Mouse (Mus musculus) intestine, embryonic 16.5 days (tissue): ENCODE data around the gene Krtdap. TPM values are rescaled to one million over a fixed set of nuclear protein-coding genes. Genes with fewer than 3 reads are reported as not detected.

ENCODE experiments used
- ATAC-seq: fragments of 200-750 bp; cut with Nextera tagmentation; 2 replicates; pipeline ENCODE4 v1.8.0; 2017; ENCODE audit warnings: moderate TSS enrichment, moderate library complexity
- H3K27ac ChIP-seq: fragments of 300-500 bp; sonication (generic); 2 replicates; pipeline ENCODE4 v1.5.1; 2014; ENCODE audit warnings: mild to moderate bottlenecking, low read length
- H3K27me3 ChIP-seq: fragments of 300-500 bp; sonication (generic); replicated peaks from 2 replicates; pipeline ENCODE4 v1.6.1; 2014; ENCODE audit warnings: low read length, control low read depth, mixed read lengths; ENCODE audit not compliant: control insufficient read depth, insufficient read depth
- H3K36me3 ChIP-seq: fragments of 300-500 bp; sonication (generic); 2 replicates; pipeline ENCODE4 v1.6.1; 2014; ENCODE audit warnings: low read length, control low read depth; ENCODE audit not compliant: control insufficient read depth, insufficient read depth
- H3K4me1 ChIP-seq: fragments of 300-500 bp; sonication (generic); 2 replicates; pipeline ENCODE4 v1.6.1; 2014; ENCODE audit warnings: low read length, control low read depth, mixed read lengths; ENCODE audit not compliant: control insufficient read depth, insufficient read depth
- H3K4me2 ChIP-seq: fragments of 300-500 bp; sonication (generic); 2 replicates; pipeline ENCODE4 v1.6.1; 2014; ENCODE audit warnings: low read depth, low read length, control low read depth
- H3K4me3 ChIP-seq: fragments of 300-500 bp; sonication (generic); 2 replicates; pipeline ENCODE4 v1.5.1; 2014; ENCODE audit warnings: mild to moderate bottlenecking, low read length
- H3K9ac ChIP-seq: fragments of 300-500 bp; sonication (generic); 2 replicates; pipeline ENCODE4 v1.6.1; 2014; ENCODE audit warnings: low read depth, low read length
- H3K9me3 ChIP-seq: fragments of 300-500 bp; sonication (generic); 2 replicates; pipeline ENCODE4 v1.6.1; 2016; ENCODE audit warnings: low read length, control low read depth; ENCODE audit not compliant: control insufficient read depth
- WGBS: fragments of 180-500 bp; shearing (Covaris S2); extraction: QIAGEN DNeasy Blood & Tissue Kit; methylation state at CpG from one replicate; pipeline ENCODE4 v1.1.7; 2014; 5-methylcytosine and 5-hydroxymethylcytosine counted together
- polyA plus RNA-seq: library from polyadenylated mRNA; unstranded; fragments of >200 nt; fragmentation: Nextera tagmentation; extraction: Ambion mirVana; gene quantifications from 2 replicates; pipeline ENCODE4 v1.2.1, GENCODE M21; 2015

Gene Krtdap
- polyA plus RNA-seq, 1 experiment from 2014 or later = 3.4 TPM

DNA sequence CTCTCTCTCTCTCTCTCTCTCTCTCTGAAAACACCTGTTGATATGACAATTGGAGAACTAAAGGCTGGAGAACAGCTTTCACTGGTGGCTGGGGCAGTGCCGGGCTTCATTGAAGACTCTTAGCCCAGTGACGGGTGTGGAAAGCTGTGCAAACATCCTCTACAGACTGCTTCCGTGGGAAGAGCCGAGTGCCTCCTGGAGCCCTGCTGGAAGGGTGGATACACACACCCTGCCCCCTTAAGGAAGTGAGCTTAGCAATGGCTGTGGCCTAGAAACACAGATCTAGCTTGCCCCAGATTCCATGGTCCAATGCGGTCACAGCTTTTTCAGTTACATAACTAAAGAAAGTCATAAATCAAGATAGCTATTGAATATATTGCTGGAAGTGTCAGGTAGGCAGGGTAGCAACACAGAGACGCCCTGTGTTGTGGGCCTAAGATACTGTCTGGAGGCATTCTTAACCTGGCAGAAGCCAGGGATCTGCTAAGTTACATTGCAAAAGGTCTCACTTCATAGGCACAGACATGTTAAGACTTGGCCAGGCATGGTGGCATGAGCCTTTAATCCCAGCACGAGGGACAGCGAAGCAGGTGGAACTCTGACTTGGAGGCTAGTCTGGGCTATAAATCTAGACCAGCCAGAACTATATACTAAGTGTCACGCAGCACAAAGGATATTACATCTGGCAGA is 16.5 kb downstream of the Krtdap start:
- Histone ChIP-seq H3K4me1 (no peaks in the 10 kb centered on the region), H3K9me3 (peaks cover 5% of the 10 kb centered on the region), H3K27me3 (no peaks in the 10 kb centered on the region), H3K4me2 (no peak overlapping the region), H3K9ac (no peak overlapping the region), H3K27ac (peak overlapping the region; percentile 78), H3K4me3 (no peak overlapping the region), H3K36me3 (no peaks in the 10 kb centered on the region)
- WGBS = 61% methylated on average over 9 of the region's 9 CpGs
- peak; percentile 97 for ATAC-seq

DNA sequence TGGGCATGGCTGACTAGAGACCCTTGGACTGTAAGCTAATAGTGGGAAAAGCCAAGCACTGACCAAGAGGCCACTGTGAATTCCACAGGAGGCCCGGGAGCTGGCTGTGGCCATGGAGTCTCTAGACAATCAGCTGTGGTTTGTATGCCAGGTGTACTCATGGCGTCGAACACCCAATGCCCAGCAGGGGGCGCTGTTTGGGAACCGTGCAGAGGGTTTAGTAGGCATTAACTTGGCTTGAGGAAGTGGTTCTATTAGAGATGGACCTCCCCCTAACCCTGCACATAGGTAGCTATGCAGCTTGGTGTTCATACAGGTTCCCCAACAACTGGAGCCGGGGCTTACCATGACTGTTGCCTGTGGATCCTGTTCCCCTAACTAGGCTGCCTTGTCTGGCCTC is 18.2 kb downstream of the Krtdap start:
- no peaks in the 10 kb centered on the region for H3K36me3 ChIP-seq
- H3K4me1 ChIP-seq = no peaks in the 10 kb centered on the region
- no peak overlapping the region for H3K27ac ChIP-seq
- ATAC-seq = no peak
- no peak overlapping the region for H3K9ac ChIP-seq
- WGBS = 49% methylated on average over 6 of the region's 6 CpGs
- no peak overlapping the region for H3K4me3 ChIP-seq
- no peak overlapping the region for H3K4me2 ChIP-seq
- H3K27me3 ChIP-seq = no peaks in the 10 kb centered on the region
- no peaks in the 10 kb centered on the region for H3K9me3 ChIP-seq

DNA sequence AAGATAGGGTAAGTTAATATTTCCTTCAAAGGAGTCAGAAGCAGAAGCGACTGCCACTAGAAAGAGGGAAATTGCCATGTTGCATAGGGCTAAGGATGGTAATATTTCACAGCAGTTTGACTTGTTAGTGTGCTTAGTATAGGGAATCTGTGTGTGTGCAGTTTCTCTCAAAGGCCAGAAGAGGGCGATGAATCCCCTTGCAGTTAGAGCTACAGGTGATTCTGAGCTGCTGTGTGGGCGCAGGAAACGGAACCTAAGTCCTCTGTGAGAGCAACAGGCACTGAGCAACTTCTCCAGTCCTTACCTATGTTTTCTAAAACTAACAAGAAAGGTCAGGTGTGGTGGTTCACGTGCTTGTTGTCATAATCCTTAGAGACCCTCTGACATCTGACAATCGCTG is 22.6 kb downstream of the Krtdap start:
- no peak overlapping the region for H3K9ac ChIP-seq
- H3K27me3 ChIP-seq = no peaks in the 10 kb centered on the region
- no peak overlapping the region for H3K27ac ChIP-seq
- no peak for ATAC-seq
- H3K4me1 ChIP-seq = peaks cover 12% of the 10 kb centered on the region; the same call in 1 of the 2 replicates
- no peaks in the 10 kb centered on the region for H3K9me3 ChIP-seq
- 63% methylated on average over 6 of the region's 6 CpGs for WGBS
- H3K36me3 ChIP-seq = no peaks in the 10 kb centered on the region
- H3K4me2 ChIP-seq = no peak overlapping the region
- no peak overlapping the region for H3K4me3 ChIP-seq

DNA sequence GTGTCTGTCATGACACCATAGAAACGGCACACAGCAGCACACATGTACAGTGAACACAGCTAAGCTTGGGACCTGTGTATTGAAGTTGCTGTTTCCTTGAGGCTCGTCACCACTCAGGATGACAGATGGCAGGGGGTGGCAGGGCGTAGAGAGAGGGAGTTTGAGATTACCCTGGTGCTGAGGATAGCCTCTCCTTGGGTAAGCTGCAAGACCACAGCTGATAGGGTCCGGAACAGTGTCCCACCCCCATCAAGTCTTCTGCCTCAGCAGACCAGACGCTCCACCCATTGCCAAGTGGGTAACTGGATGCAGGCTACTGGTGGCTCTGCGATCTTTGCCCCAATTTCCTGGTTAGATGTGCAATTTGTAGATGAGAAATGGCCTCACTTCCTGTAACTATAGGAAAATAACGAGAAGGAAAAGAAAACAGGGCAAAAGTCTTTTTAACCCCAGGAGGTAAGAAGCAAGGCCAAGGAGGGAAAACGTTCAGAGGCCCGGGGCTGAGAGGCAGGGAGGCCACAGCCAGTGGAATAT is 24.1 kb downstream of the Krtdap start:
- Histone ChIP-seq H3K4me1 (peaks cover 12% of the 10 kb centered on the region; the same call in 1 of the 2 replicates), H3K27me3 (no peaks in the 10 kb centered on the region), H3K36me3 (no peaks in the 10 kb centered on the region), H3K4me2 (peak overlapping the region; percentile 22), H3K9me3 (no peaks in the 10 kb centered on the region), H3K27ac (peak overlapping the region; percentile 78), H3K4me3 (no peak overlapping the region), H3K9ac (0 out of 2 replicates have a peak overlapping the region, but pooled peaks have one; percentile 19)
- 33% methylated on average over 9 of the region's 9 CpGs for WGBS
- ATAC-seq = peak; percentile 72

DNA sequence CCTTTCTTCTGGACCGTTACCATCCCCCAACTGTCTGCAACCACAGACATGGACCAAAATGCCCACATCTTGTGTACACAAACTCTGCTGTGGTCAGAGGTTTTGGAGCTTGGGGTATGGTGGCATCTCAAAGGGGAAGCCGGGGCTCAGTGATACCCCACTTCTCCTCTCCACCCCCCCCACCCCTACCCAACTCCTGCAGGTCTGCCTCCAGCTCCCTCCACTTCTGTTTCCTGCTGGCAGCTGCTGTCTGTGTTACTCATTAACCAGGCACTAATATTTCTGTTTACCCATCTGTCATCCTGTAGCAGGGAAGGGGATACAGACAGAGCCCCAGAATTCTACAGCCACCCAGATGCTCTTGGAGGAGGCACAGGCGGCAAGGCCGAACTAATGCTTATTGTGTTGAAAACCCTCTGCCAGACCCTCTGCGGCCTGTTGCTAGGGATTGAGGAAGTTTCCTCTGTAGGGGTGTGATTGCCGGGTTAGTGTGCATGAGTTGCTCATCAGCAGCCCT is 24.7 kb downstream of the Krtdap start:
- peak; percentile 88 for ATAC-seq
- H3K27ac ChIP-seq = peak overlapping the region; percentile 78
- H3K4me3 ChIP-seq = no peak overlapping the region
- peaks cover 12% of the 10 kb centered on the region; the same call in 1 of the 2 replicates for H3K4me1 ChIP-seq
- H3K4me2 ChIP-seq = peak overlapping the region; percentile 22
- no peaks in the 10 kb centered on the region for H3K36me3 ChIP-seq
- no peaks in the 10 kb centered on the region for H3K27me3 ChIP-seq
- no peaks in the 10 kb centered on the region for H3K9me3 ChIP-seq
- 0 out of 2 replicates have a peak overlapping the region, but pooled peaks have one; percentile 19 for H3K9ac ChIP-seq
- WGBS = 38% methylated on average over 6 of the region's 6 CpGs

DNA sequence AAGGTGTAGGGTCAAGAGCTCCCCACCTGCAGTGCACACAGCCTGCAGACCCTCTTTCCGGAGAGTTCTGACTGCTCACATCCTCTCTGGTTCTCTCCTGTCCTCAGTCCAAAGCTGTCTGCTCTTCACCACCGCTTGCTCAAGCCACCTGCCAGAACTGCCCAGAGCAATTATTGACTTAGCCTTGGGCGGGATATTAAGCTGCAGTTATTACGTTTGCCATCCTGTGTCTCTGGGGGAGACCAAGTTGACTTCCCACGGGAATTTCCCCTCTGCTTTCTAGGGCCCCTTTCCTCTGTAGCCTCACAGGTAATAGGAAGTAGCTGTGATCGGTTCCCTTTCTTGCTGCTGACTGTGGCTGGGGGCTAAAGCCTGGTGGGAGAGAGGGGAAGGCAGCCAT is 32.4 kb downstream of the Krtdap start:
- Histone ChIP-seq H3K27ac (peak overlapping the region; percentile 57; the same call in 1 of the 2 replicates), H3K27me3 (no peaks in the 10 kb centered on the region), H3K36me3 (no peaks in the 10 kb centered on the region), H3K9me3 (no peaks in the 10 kb centered on the region), H3K4me3 (no peak overlapping the region), H3K4me1 (peaks cover 8% of the 10 kb centered on the region; the same call in 1 of the 2 replicates), H3K4me2 (0 out of 2 replicates have a peak overlapping the region, but pooled peaks have one; percentile 25), H3K9ac (peak overlapping the region; percentile 48; the same call in 1 of the 2 replicates)
- WGBS = 49% methylated on average over 6 of the region's 6 CpGs
- peak; percentile 55 for ATAC-seq

DNA sequence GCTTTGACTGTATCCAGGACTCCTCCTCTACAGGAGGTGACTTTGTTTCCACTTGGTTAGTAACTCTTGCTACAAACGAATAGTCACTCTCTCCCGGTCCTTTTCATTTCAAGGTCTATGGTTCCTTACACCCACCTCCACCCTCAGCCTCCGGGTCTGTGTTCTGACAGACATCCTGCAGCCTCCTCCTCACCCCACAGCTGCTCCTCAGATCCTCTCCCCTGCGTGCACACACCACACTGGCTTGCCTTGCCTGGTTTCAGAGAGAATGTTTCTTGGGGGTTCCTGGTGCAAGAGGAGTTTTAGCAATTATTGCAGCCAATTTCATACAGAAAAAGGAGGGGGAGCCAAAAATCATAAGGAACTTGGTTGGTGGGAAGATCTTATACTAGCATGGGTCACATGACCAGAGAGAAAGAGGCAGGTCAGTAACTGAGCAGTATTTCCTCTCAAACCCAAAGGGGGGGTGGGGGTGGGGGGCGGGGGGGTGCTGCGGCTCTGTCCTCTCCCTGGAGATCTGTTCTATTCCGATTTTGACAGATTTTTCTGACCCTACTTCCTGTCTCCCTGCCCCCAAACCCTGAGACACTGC is 33.3 kb downstream of the Krtdap start:
- Histone ChIP-seq H3K27ac (peak overlapping the region; percentile 57; the same call in 1 of the 2 replicates), H3K4me2 (peak overlapping the region; percentile 25; the same call in 1 of the 2 replicates), H3K4me1 (peaks cover 8% of the 10 kb centered on the region; the same call in 1 of the 2 replicates), H3K4me3 (peak overlapping the region; percentile 10), H3K36me3 (no peaks in the 10 kb centered on the region), H3K9me3 (no peaks in the 10 kb centered on the region), H3K9ac (peak overlapping the region; percentile 48; the same call in 1 of the 2 replicates), H3K27me3 (no peaks in the 10 kb centered on the region)
- 49% methylated on average over 7 of the region's 7 CpGs for WGBS
- ATAC-seq = no peak

DNA sequence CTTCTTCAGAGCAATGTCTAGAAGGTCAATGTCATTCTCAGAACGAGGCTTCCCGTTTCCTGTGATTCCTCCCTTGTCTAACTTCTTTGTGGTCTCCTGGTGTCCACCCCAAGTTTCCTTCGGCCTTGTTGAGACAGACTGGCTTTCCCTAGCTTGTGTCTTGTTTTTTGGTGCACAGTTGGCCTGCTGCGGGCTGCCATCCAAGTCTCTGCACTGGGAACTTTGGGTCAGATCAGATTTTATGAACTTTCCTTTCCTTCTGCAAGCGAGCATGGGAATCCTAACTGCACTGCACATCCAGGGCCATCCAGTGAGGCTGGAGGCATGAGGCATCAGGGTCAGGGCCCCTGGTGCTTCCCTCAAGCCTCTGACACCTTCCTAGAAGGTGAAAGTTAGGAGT is 33.8 kb downstream of the Krtdap start:
- H3K4me2 ChIP-seq = no peak overlapping the region

DNA sequence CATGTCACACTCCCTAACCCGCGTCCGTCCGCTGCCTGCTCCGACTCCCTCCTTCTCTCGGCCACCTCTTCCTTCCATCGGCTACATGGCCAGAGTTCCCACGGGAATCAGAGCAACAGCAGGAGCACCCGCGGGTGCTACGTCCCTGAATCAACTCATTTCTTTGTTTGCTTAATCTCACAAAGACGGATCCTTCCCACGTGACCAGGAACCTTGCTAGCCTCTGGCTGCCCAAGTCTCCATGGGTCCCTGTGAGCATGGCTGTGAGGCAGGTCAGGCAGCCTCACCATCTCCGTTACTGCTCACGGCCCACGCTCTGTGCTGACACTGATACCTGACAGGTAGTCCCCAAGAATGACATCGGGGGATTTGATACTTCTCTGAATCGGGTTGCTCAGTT is 36.0 kb downstream of the Krtdap start, which contains the start of gene Ffar2:
Ffar2 (minus strand) TSS at position 101 of the 400 bp plus-strand sequence.
- WGBS = 83% methylated on average over 18 of the region's 18 CpGs
- Histone ChIP-seq H3K27me3 (no peaks in the 10 kb centered on the region), H3K9ac (no peak within 1 kb of the TSS), H3K36me3 (no peaks in the 10 kb centered on the region), H3K27ac (no peak within 1 kb of the TSS), H3K9me3 (peaks cover 3% of the 10 kb centered on the region; the same call in 1 of the 2 replicates), H3K4me2 (no peak within 1 kb of the TSS), H3K4me1 (peaks cover 8% of the 10 kb centered on the region; the same call in 1 of the 2 replicates), H3K4me3 (no peak within 1 kb of the TSS)
- no peak for ATAC-seq

More for the DNA sequence above, 33.8 kb downstream of the Krtdap start:
- H3K4me3 ChIP-seq = no peak overlapping the region
- H3K27me3 ChIP-seq = no peaks in the 10 kb centered on the region
- ATAC-seq = no peak
- H3K36me3 ChIP-seq = no peaks in the 10 kb centered on the region
- peaks cover 8% of the 10 kb centered on the region; the same call in 1 of the 2 replicates for H3K4me1 ChIP-seq
- no peak overlapping the region for H3K27ac ChIP-seq
- no peak overlapping the region for H3K9ac ChIP-seq
- WGBS = 62% methylated on average over 5 of the region's 5 CpGs
- no peaks in the 10 kb centered on the region for H3K9me3 ChIP-seq
